Mouse (Mus musculus) embryonic fibroblast, embryonic 13.5 days (primary cell): ENCODE measurements at regions not wholly inside any gene's neighbourhood (a gene's known extent, or its start where the extent isn't known, plus 50 kb on each side); places are given as distances from the start of the nearest gene placed in this dataset.

ENCODE experiments used
- CTCF ChIP-seq: IDR thresholded peaks from 2 replicates; pipeline ENCODE4 v1.5.1; 2011; ENCODE audit warnings: mild to moderate bottlenecking, control low read depth, low read length, moderate library complexity, borderline replicate concordance; ENCODE audit not compliant: insufficient read depth
- POLR2A ChIP-seq: IDR thresholded peaks from 2 replicates; pipeline ENCODE4 v1.6.1; 2011; ENCODE audit warnings: low read depth, mild to moderate bottlenecking, control low read depth, low read length, moderate library complexity

DNA sequence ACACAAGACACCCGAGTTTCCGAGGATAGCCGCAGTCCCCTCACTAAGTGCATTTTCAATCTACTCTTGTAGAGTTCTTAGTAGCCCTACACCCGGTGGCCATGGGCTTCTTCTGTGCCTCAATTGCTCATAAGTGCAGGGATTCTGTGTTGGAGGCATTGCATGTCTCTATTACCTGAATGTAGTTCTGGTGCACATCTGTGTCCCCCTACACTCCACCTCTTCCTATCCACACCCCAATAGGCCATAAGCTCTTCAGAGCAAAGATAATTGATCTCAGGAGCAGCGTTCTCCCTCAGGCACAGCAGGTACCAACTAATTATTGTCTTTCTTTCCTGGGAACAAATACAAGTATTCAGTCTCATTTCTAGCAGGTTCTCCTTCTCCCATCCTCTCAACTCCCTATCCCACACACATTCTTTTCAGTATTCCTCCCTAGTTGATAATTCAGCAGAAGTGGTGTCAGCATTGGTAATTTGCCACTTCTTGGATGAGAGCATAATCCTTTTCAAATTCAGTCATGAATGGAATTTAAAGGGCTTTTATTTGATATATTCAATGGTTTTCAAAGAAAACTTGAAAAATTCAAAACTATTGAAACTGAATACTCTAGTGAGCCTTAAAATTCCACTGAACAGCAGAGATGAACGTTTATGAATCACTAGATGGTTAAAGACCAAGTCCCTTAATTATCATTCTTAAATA lies 108.7 kb upstream of the Cp start:
- TF ChIP-seq POLR2A, result no peak
- no peak for TF ChIP-seq CTCF
